Mouse (Mus musculus) forebrain, embryonic 11.5 days (tissue): ENCODE measurements around the gene Frmd8. TPM values are rescaled to one million over a fixed set of nuclear protein-coding genes. Genes with fewer than 3 reads are reported as not detected.
A peak's percentile ranks its signal among the peaks of the same experiment; 100 is the strongest.

Experiments used
- ATAC-seq: fragments of 200-750 bp; cut with Nextera tagmentation; replicated peaks from 2 replicates; pipeline ENCODE4 v1.8.0; 2017; ENCODE audit warnings: moderate TSS enrichment; ENCODE audit not compliant: low FRiP score
- DNase-seq: peaks from one replicate; pipeline ENCODE4 v3.0.0-alpha.2; 2017; ENCODE audit warnings: low spot score
- H3K27ac ChIP-seq: fragments of 300-500 bp; sonication (generic); 2 replicates; pipeline ENCODE4 v1.5.1; 2014; ENCODE audit warnings: low read depth, low read length
- H3K27me3 ChIP-seq: fragments of 300-500 bp; sonication (generic); 2 replicates; pipeline ENCODE4 v1.6.1; 2014; ENCODE audit warnings: mild to moderate bottlenecking, low read length, mixed read lengths; ENCODE audit not compliant: control insufficient read depth, insufficient read depth
- H3K36me3 ChIP-seq: fragments of 300-500 bp; sonication (generic); 2 replicates; pipeline ENCODE4 v1.6.1; 2014; ENCODE audit warnings: mild to moderate bottlenecking, low read length, moderate library complexity, mixed read lengths; ENCODE audit not compliant: control insufficient read depth, insufficient read depth
- H3K4me1 ChIP-seq: fragments of 300-500 bp; sonication (generic); replicated peaks from 2 replicates; pipeline ENCODE4 v1.6.1; 2014; ENCODE audit warnings: low read length, mixed read lengths; ENCODE audit not compliant: control insufficient read depth, insufficient read depth
- H3K4me2 ChIP-seq: fragments of 300-500 bp; sonication (generic); 2 replicates; pipeline ENCODE4 v1.6.1; 2014; ENCODE audit warnings: low read depth, mild to moderate bottlenecking, low read length, moderate library complexity, mixed read lengths; ENCODE audit not compliant: severe bottlenecking
- H3K4me3 ChIP-seq: fragments of 300-500 bp; sonication (generic); 2 replicates; pipeline ENCODE4 v1.5.1; 2014; ENCODE audit warnings: low read depth, low read length
- H3K9ac ChIP-seq: fragments of 300-500 bp; sonication (generic); 2 replicates; pipeline ENCODE4 v1.6.1; 2014; ENCODE audit warnings: low read length
- H3K9me3 ChIP-seq: fragments of 300-500 bp; sonication (generic); 2 replicates; pipeline ENCODE4 v1.6.1; 2016; ENCODE audit warnings: low read length, mixed read lengths; ENCODE audit not compliant: control insufficient read depth
- WGBS: fragments of 180-500 bp; shearing (Covaris S2); extraction: QIAGEN DNeasy Blood & Tissue Kit; methylation state at CpG from one replicate; pipeline ENCODE4 v1.1.7; 2014; 5-methylcytosine and 5-hydroxymethylcytosine counted together
- polyA plus RNA-seq: library from polyadenylated mRNA; unstranded; fragments of >200 nt; fragmentation: Nextera tagmentation; extraction: Ambion mirVana; gene quantifications from 2 replicates; pipeline ENCODE4 v1.2.1, GENCODE M21; 2014

Frmd8 gene
- polyA plus RNA-seq, 1 experiment from 2014 or later, result 24.5 TPM

GRCm38 (mm10) chr19:5879735-5880134 lies 4.7 kb upstream of the Frmd8 start:
- Histone ChIP-seq H3K9me3 (no peaks in the 10 kb centered on the region), H3K9ac (no peak overlapping the region), H3K4me1 (0 out of 2 replicates have a peak, but pooled peaks cover 3% of the 10 kb centered on the region), H3K4me2 (no peak overlapping the region), H3K36me3 (no peaks in the 10 kb centered on the region), H3K4me3 (no peak overlapping the region), H3K27me3 (no peaks in the 10 kb centered on the region), H3K27ac (no peak overlapping the region)
- 89% methylated on average over 7 of the region's 7 CpGs for WGBS
- no peak for ATAC-seq
- no peak for DNase-seq

- 86% methylated on average over 3 of the region's 3 CpGs for WGBS
- Histone ChIP-seq H3K9me3 (no peaks in the 10 kb centered on the region), H3K9ac (no peak overlapping the region), H3K27ac (no peak overlapping the region), H3K4me2 (no peak overlapping the region), H3K36me3 (no peaks in the 10 kb centered on the region), H3K4me1 (peaks cover 4% of the 10 kb centered on the region), H3K4me3 (no peak overlapping the region), H3K27me3 (no peaks in the 10 kb centered on the region)
- DNase-seq, result no peak
- no peak for ATAC-seq
Measured at GRCm38 (mm10) chr19:5878916-5879315, 3.8 kb upstream of the Frmd8 start.

GRCm38 (mm10) chr19:5878362-5878722 lies 3.3 kb upstream of the Frmd8 start:
- Histone ChIP-seq H3K9ac (no peak overlapping the region), H3K4me3 (no peak overlapping the region), H3K9me3 (no peaks in the 10 kb centered on the region), H3K4me2 (no peak overlapping the region), H3K27me3 (no peaks in the 10 kb centered on the region), H3K36me3 (no peaks in the 10 kb centered on the region), H3K27ac (no peak overlapping the region), H3K4me1 (peaks cover 6% of the 10 kb centered on the region)
- ATAC-seq (no peak), DNase-seq (no peak)
- WGBS, result 86% methylated on average over 7 of the region's 7 CpGs

GRCm38 (mm10) chr19:5877618-5878361 lies 2.7 kb upstream of the Frmd8 start, which contains the start of gene Slc25a45:
Gene Slc25a45 (plus strand): TSS chr19:5877808.
- Histone ChIP-seq H3K4me2 (no peak within 1 kb of the TSS), H3K4me1 (peaks cover 6% of the 10 kb centered on the region), H3K36me3 (no peaks in the 10 kb centered on the region), H3K27me3 (no peaks in the 10 kb centered on the region), H3K27ac (no peak within 1 kb of the TSS), H3K4me3 (no peak within 1 kb of the TSS), H3K9me3 (no peaks in the 10 kb centered on the region), H3K9ac (0 out of 2 replicates have a peak within 1 kb of the TSS, but pooled peaks have one; percentile 28)
- 45% methylated on average over 15 of the region's 15 CpGs for WGBS
- ATAC-seq (peak; percentile 42), DNase-seq (peak; percentile 83)

GRCm38 (mm10) chr19:5874391-5874968 lies 594 bp downstream of the Frmd8 start:
- peak overlapping the region; percentile 87 for H3K4me2 ChIP-seq
- peaks cover 10% of the 10 kb centered on the region for H3K4me1 ChIP-seq
- no peak for ATAC-seq
- WGBS, result 13% methylated on average over 13 of the region's 13 CpGs
- no peaks in the 10 kb centered on the region for H3K27me3 ChIP-seq
- no peaks in the 10 kb centered on the region for H3K9me3 ChIP-seq
- no peak for DNase-seq
- H3K36me3 ChIP-seq, result no peaks in the 10 kb centered on the region; the same call in 1 of the 2 replicates
- peak overlapping the region; percentile 75 for H3K4me3 ChIP-seq
- peak overlapping the region; percentile 81 for H3K9ac ChIP-seq
- no peak overlapping the region for H3K27ac ChIP-seq

GRCm38 (mm10) chr19:5872931-5873556 lies 2.0 kb downstream of the Frmd8 start:
- Histone ChIP-seq H3K4me1 (peaks cover 10% of the 10 kb centered on the region), H3K9ac (no peak overlapping the region), H3K27me3 (no peaks in the 10 kb centered on the region), H3K36me3 (no peaks in the 10 kb centered on the region; the same call in 1 of the 2 replicates), H3K4me3 (no peak overlapping the region), H3K9me3 (no peaks in the 10 kb centered on the region), H3K27ac (no peak overlapping the region), H3K4me2 (no peak overlapping the region)
- ATAC-seq (no peak), DNase-seq (no peak)
- 91% methylated on average over 19 of the region's 19 CpGs for WGBS

GRCm38 (mm10) chr19:5872528-5872927 lies 2.5 kb downstream of the Frmd8 start:
- Histone ChIP-seq H3K9me3 (no peaks in the 10 kb centered on the region), H3K4me3 (no peak overlapping the region), H3K4me2 (no peak overlapping the region), H3K27me3 (no peaks in the 10 kb centered on the region), H3K9ac (no peak overlapping the region), H3K36me3 (no peaks in the 10 kb centered on the region; the same call in 1 of the 2 replicates), H3K4me1 (peaks cover 10% of the 10 kb centered on the region), H3K27ac (no peak overlapping the region)
- ATAC-seq (no peak), DNase-seq (no peak)
- WGBS, result 89% methylated on average over 4 of the region's 4 CpGs

- H3K4me2 ChIP-seq, result 0 out of 2 replicates have a peak overlapping the region, but pooled peaks have one; percentile 26
Measured at GRCm38 (mm10) chr19:5871683-5872082, 3.4 kb downstream of the Frmd8 start.

More at GRCm38 (mm10) chr19:5871683-5872082, 3.4 kb downstream of the Frmd8 start:
- ATAC-seq, result no peak
- Histone ChIP-seq H3K36me3 (no peaks in the 10 kb centered on the region; the same call in 1 of the 2 replicates), H3K27me3 (no peaks in the 10 kb centered on the region), H3K4me1 (peaks cover 10% of the 10 kb centered on the region), H3K4me3 (no peak overlapping the region), H3K9ac (no peak overlapping the region), H3K27ac (peak overlapping the region; percentile 37; the same call in 1 of the 2 replicates), H3K9me3 (no peaks in the 10 kb centered on the region)
- WGBS, result 61% methylated on average over 6 of the region's 6 CpGs
- DNase-seq, result no peak
